Mouse (Mus musculus) ovary, adult 18-20 months (tissue): ENCODE results near the gene Slc17a1.

Experiments
- DNase-seq: peaks from one replicate; pipeline ENCODE4 v3.0.0; 2022; ENCODE audit warnings: low spot score, mixed read lengths

The Slc17a1 gene

DNA sequence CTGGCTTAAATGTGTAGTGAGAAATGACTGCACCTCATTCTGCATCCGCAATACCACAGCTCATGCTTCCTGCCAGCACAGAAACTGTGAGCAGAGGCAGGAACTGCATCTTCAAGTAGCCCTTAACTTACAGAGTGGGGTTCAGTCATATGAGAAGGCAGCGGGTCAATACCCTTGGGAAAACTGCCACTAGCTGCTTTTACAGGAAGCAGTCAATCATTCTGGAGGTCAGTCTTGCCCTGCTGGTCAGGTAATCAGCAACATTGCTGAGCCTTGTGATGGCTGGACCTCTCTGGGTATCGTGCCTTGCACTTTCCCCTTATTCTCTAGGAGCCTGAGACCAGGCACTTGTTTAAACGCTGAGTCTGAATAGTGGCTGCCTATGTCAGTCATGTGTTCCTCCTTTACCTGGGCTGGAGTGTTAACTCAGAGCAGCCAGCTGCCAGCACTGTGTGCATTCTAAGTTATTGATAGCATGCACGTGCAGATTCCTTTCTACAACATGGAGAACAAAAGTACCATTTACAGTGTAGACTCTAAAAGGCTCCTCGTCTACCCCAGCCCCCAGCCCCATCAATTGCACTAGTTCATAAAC lies 21.6 kb downstream of the Slc17a1 start:
- DNase-seq, result no peak

DNA sequence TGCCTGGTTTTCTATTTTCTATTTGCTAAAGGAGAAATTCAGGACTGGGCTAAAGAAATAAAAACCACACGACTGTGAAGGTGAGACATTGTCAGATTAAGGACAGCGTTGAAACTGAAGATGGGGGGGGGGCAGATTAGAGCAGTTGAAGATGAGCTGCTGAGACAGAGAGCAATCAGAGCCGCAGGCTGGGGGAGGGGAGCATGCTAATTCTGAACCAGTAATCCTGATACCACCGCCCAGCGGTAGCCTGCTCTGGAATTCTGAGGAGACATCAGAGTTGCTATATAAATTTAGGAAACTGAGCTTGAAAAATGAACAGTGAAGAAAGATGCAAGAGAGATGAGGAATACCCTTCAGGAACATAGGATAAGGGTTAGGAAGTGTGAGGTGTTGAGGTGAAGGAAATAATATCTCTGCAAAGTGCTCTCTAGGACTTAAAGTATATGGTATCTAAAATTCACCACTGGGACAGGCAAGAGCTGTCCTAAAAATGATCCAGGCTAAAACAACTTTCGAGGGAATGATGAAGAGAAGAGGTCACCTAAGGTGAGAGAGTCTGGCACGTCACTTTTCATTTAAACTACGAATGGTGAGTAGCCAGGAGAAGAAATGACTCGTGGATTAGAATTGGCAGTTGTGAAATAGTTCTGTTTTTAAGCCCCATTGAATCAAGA lies 25.2 kb downstream of the Slc17a1 start:
- DNase-seq, result no peak

DNA sequence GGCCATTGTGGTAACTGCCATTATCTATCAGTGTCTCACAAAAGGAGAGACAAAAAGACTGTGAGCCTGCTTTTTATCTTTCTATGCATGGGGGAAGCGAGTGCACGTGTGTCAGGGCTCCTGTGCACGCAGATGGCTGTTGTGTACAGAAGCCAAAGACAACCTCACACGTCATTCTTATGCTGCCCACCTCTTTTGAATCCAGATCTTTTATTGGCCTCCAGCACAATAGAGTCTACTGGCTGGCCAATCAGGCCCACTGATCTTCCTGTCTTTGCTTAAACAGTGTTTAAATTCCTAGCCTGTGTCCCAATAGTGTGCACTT lies 25.7 kb downstream of the Slc17a1 start:
- DNase-seq, result no peak

DNA sequence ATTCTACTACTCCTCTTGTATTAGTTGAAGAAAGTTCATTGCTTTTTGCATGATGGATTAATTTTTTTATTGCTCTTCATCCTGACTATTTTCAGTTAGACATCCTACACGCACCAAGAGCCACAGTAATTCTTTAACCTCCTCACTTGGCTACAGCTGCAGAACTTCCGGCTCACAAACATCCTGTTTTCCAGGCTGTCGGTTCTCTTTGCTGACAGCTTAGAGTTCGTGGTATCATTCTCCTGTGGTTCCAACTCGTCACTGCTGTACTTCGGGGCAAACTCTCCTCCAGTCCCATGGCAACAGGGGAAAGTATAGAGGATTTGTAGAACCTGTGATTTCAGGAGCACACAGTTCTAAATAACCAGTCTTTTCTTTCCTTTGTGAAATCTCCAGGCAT lies 30.7 kb downstream of the Slc17a1 start:
- no peak for DNase-seq

DNA sequence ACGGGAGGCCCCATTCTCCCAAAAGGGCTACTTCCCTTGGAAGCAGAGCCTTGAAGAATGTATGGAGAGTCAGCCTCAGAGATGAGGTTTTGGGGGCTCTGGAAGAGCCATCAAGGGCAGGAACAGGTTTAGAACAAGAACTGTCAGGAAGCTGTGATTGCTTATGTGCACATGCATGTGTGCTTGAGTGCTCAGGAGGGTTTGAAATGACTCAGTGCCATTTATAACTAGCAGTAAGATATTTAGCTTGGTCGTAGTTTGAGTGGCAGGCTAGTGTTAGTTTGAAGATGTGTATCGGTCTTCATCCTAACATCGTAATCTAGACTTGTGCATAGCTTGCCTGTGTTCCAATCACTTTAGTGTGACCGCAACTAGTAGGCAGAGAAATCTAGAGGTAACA lies 39.4 kb downstream of the Slc17a1 start:
- DNase-seq, result no peak

DNA sequence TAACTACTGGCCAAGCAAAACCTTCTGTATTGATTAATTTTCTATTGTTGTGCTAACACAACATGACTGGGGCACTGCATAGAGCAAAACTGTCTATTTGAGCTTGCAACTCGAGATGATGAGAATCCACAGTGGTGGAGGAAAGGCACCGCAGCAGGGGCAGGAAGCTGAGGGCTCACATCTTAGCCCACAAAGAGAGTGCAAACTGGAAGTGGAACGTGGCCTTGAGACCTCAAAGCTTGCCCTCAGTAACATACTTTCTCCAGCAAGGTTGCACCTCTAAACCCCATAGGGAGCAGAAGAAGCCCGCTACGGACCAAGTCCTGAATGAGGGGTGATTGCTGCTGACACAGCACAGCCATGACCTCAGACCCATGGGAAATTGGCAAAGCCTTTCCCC lies 42.6 kb downstream of the Slc17a1 start:
- no peak for DNase-seq

DNA sequence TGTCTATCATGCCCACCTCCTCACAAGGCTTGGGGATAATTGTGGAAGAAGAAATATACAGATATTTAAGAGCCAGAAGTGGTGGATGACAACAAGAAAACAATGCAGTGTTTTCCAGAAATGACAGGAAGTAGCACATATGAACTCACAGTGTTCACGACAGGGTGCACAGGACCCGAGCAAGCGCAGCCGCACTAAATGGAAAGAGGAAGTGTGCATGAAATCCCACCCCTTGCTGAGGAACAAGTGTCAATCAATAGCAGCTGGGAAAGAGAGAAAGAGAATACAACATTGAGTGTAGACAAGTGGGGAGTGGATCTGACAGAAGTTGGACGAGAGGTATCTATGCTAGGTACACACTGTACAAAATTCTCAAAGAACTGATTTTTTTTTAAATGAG lies 43.8 kb downstream of the Slc17a1 start:
- no peak for DNase-seq

DNA sequence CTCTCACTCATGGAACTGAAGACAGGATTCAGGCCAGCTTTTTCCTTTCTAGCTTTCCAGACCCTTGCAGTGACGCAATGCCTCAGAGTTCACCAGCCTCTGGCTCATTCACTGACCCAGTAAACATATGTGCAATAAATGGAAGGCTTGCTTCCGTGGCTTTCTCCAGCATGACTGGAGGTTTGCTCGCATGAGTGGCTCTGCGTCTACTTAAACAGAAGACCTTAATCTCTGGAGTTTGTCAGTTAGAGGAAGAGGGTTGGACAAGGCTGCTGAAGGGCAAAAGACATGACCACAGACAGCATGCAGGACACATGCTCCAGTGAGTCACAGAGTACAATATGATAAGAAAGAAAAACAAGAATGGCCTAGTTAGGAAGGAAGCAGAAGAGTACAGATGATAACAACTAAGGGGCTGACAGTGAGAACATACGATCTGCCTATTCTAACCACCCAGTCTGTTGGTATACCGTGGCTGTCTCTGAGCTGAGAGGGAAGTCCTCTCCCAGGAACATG lies 46.3 kb downstream of the Slc17a1 start:
- no peak for DNase-seq

DNA sequence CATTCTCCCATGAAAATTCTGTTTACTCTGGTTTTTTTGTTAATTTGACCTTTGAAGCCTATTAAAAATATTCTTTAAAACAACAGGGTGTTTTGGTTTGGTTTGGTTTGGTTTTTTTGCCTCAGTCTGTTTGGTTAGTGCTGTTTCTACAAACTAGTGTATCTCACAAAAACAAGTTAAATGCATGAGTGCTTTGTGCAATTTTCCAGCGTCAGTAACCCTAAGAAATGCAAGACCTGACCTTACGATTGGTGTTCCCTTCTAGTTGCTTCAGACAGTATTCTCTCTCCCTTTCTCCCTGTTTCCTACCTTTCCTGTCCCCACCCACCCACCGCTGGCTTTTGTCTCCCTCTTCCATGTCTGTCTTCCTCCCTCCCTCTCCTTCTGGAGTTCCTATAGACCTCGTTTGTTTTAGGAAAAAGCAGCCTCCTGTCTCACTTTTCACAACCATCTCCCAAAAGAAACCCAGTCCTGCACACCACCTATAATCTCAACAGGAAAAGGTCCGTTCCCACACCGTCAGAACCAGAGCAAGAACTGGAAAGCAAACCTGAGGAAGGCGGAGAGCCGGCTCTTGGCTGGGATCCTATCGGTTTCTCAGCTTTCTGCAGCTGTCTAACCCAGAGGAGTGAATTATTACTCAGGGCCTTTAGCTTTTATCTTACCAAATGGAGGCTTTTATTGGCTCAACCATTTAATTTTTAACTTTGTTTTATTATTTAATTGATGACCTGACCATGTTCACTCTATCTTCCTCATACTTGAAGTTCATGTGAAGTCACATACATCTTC lies 47.0 kb downstream of the Slc17a1 start, which contains the start of gene Slc17a4:
Gene Slc17a4, minus strand, starts transcription at position 634 of the 792 bp plus-strand sequence.
- no peak for DNase-seq

DNA sequence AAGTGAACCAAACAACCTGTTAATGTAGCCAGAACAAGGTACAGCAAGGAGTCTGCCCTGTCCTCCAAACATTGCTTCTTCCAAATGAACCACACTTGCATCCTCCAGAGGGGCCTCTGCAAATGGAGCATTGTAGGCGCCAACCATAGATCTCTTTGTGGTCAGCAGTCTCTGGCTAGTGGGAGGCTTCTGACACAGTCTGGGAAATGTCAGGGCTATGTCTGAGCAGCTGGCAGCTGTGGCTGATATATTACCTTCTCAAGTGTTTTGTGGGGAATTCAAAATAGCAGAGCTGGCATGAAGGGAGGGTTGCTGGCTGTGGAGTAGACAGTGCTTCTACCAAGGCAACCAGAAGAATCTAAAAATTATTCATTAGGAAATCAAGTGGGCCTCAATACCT lies 48.6 kb downstream of the Slc17a1 start:
- no peak for DNase-seq

DNA sequence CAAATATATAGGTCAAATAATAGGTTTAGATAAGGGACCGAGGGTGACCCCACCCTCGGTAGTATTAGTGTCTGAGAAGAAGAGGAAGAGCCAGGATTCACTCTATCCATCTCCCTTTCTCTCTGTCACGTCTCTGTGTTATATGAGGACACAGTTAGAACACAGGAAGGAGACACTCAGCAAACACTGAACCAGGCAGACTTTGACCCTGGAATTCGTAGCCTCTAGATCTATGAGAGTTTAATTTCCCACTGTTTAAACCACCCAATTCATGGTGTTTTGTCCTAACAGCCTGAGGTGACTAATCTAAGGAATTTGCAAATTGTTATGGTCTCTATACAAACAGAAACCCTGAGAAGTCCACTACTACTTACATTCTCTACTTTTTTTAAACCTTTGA lies 50.1 kb downstream of the Slc17a1 start:
- DNase-seq, result no peak

DNA sequence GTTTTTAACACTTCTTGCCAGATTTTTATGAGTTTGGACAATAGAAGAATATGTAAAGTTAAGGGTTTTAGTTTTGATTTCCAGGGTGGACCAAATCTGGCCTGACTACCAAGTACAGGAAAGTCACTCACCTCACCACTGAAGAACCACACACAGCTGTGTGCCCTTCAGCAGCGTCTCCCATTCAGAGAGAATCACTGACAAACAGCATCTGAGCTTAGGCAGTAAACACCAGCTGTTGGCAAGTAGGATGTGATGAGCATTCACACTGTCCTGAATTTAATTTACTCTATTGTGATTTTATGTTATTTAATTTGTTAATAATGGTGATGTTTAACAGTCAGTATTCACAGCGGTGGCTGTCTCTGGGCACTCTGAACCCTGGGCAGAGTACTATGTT lies 58.2 kb downstream of the Slc17a1 start:
- no peak for DNase-seq

DNA sequence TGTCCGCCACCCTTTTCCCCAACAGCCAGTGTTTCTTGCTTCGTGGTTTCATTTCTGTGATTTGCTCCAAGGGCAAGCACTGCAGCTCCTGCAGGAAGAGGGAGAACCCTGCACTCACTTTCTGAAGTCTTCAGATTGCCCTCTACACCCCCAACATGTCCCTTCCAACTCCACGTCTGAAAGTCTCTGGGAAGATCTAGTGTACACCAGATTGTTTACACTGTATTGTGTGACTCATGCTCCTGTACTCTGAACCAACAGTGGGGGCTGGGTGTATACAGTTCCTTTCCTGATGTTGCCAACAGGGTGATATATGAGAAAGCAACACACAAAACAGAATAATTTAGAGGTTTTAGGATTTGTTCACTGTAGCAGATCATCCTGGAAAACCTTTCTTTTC lies 61.1 kb downstream of the Slc17a1 start:
- no peak for DNase-seq

DNA sequence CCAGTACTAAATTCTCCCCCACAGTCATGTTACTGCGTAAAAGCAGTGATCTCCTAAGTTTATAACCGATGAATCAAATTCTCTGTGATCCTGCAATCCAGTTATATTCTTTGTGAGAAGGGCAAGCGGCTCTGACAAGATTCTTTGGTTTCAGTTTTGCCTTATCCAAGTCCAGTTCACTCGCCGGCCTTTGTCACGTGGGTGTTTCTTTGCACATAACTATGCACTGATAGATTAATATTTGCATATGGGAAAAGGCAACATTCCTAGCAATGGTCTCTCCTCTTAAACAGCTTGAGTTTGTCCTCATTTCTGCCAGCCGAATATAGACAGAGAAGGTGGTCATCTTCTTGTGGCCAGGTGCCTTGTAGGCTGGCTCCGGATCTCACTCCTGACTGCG lies 62.9 kb downstream of the Slc17a1 start:
- no peak for DNase-seq

DNA sequence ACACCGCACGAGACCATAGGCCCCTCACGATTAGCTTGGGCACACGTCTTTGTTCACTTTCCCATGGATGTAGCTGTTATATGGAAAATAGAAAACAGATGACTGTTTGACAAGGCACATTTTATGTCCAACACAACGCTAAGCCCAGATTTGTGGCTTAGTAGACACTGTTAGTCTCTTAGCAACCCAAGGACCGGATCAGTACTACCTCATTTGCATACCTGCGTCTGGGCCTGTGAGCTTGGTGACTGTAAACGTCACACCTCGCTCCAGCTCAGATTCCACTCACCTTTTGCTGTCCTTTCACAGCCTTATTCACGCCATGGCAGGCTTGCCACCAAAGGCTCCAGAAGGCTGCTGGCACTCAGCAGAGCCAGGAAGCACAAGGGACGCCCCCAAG lies 63.4 kb downstream of the Slc17a1 start:
- no peak for DNase-seq

DNA sequence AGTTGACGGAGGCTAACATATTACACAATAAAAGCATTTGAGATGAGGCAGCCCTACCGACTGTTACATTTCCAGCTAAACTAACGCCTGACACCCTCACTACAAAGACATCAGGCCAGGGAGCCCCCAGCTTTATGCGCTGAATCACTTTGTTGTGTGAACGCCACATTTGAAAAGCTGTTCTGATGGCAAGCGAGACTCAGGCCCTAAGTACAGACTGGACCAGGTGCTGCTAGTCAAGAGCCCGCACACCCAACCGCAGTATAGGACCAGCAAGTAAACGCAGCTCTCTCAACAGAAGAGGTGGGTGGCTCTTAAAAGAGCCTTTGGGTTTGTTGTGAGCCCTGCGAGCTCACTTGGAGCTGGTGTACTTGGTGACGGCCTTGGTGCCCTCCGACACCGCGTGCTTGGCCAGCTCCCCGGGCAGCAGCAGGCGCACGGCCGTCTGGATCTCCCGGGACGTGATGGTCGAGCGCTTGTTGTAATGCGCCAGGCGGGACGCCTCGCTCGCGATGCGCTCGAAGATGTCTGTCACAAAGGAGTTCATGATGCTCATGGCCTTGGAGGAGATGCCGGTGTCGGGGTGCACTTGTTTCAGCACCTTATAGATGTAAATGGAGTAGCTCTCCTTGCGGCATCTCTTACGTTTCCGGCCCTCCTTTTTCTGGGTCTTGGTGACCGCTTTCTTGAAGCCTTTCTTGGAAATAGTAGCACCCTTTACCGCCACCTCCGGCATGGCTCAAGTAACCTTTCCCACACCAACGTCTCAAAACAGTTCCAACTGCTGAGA lies 66.1 kb downstream of the Slc17a1 start, which contains the start of gene Hist1h2ba:
Gene Hist1h2ba, minus strand, starts transcription at position 736 of the 790 bp plus-strand sequence.
- DNase-seq, result no peak

DNA sequence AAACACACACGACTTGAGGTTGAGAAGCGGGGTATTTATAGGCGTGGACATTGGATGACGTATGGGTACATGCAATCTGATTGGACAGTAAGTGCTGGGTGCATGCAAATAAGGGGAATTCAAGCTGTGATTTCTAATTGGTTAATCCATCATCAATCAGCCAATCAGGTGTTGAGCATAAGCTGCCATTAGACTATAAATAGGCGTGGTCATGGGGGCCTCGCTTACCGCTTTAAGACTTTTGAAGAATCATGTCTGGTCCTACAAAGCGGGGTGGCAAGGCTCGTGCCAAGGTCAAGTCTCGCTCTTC lies 66.6 kb downstream of the Slc17a1 start, which contains the start of gene Hist1h2aa:
Gene Hist1h2aa, plus strand, starts transcription at position 252 of the 310 bp plus-strand sequence.
- no peak for DNase-seq

DNA sequence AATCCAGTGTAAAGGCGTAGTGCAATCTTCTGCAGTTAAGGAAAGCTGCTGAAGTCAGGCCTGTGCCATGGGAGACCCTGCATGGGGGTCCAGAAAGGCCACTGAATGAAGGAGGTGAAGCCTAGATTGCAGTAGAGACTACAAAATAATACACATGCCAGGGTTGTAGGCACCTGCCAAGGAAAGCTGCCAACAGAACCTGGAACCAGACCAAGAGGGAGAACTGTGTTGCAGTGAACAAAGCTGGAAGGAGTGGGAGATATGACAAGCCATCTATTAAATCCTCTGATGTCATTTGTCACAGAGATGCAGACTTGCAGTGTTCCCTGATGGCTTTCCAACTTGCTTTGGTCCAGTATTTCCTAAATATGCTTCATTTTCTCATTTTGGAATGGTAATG lies 71.1 kb downstream of the Slc17a1 start:
- DNase-seq, result no peak

DNA sequence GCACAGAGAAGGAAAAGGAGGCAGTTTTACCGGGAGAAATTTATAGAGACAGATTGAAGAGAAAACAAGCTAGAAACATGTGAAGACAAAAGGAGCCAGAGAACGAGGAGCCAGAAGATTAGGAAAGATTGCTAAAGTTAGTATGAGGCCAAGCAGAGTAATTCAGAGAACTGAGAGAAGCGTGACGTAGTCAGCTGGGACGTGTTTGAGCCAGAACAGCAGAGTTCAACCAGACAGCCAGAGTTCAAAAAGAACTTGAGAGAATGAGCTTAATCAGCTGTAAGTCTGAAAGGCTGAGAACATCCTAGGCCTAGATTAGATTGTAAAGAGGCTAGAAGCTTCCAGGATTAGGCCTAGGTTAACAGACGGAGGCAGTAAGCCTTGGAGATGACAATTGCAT lies 72.7 kb downstream of the Slc17a1 start:
- no peak for DNase-seq

DNA sequence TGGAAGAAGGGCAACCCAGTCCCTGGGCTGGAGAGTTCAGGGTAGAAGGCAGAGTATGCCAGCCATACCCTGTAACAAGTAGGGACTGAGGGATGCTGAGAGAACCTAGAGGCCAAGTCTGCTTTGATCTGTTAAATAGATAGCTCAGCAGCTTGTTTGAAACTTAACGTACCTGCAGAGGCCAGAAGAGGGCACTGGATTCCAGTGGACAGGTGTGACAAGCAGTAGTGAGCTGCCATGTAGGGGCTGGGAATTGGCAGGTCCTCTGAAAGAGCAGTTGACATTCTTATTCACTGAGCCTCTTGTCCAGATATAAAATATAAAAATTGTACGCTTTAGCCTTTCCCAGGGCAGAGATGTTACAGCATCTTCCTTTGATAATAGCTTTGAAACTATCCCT lies 75.3 kb downstream of the Slc17a1 start:
- DNase-seq, result no peak
